ENCODE assay signal across 23 mouse cellular contexts in genomic region chr19:38011379-38011778, GRCm38 (mm10). TPM values are rescaled to one million over a fixed set of nuclear protein-coding genes. Genes with fewer than 3 reads are reported as not detected.
A peak's percentile ranks its signal among the peaks of the same experiment; 100 is the strongest.
DNase-seq lines count a peak whose midpoint lies in the region; ATAC-seq and TF ChIP-seq lines count a peak whose summit lies in the region.
"Had no signal": no experiment of that assay in that cellular context is flagged by ENCODE, and none has a peak within 500 bp of the region (broad histone marks: within the 10 kb centered on the region; RNA-seq: fewer than 3 reads in every experiment).

No protein-coding gene starts in this region.

- H3K27ac ChIP-seq in liver, adult 2 months (replicated peaks; ENCODE audit: insufficient read depth, low read depth, low read length): no peak overlapping the region
- no peak overlapping the region for H3K27ac ChIP-seq in liver, embryonic 12.5 days
- H3K27ac ChIP-seq in brown adipose tissue, adult 24 weeks (replicated peaks; ENCODE audit: low read depth, low read length): peak overlapping the region; percentile 72
- H3K27ac ChIP-seq in macrophage: peak overlapping the region; percentile 84
- no peak overlapping the region for H3K27ac ChIP-seq in neural tube, embryonic 15.5 days (replicated peaks)
- H3K27ac ChIP-seq in heart, embryonic 11.5 days (ENCODE audit: low read depth, low read length): no peak overlapping the region
- H3K27ac ChIP-seq: embryonic facial prominence, embryonic 13.5 days; forebrain, embryonic 15.5 days; gastrocnemius, adult 2 months; heart, embryonic 10.5 days; heart, embryonic 15.5 days; hindbrain, embryonic 13.5 days; intestine, embryonic 15.5 days had no signal

- H3K79me2 ChIP-seq in liver, adult 2 months (ENCODE audit: control insufficient read depth, insufficient read depth, low read length): no peaks in the 10 kb centered on the region
- peaks cover 72% of the 10 kb centered on the region for H3K79me2 ChIP-seq in macrophage (ENCODE audit: inconsistent target)

- TF ChIP-seq POLR2A in liver, adult 2 months (IDR thresholded peaks at IDR 0.05; ENCODE audit: extremely low read depth, insufficient read depth, low read length): no peak

- no peak overlapping the region for H3K9ac ChIP-seq in liver, adult 2 months (ENCODE audit: low read depth, low read length)
- no peak overlapping the region for H3K9ac ChIP-seq in liver, embryonic 12.5 days
- no peak overlapping the region for H3K9ac ChIP-seq in neural tube, embryonic 15.5 days (replicated peaks)
- no peak overlapping the region for H3K9ac ChIP-seq in heart, embryonic 11.5 days (ENCODE audit: low read depth, low read length)
- H3K9ac ChIP-seq: embryonic facial prominence, embryonic 13.5 days; forebrain, embryonic 15.5 days; heart, embryonic 15.5 days; hindbrain, embryonic 13.5 days; intestine, embryonic 15.5 days had no signal

- ATAC-seq in liver, embryonic 12.5 days: no peak
- ATAC-seq in neural tube, embryonic 15.5 days (ENCODE audit: low FRiP score): no peak
- no peak for ATAC-seq in heart, embryonic 11.5 days (replicated peaks; ENCODE audit: insufficient number of reproducible peaks, low FRiP score, low TSS enrichment)
- ATAC-seq: forebrain, embryonic 15.5 days; intestine, embryonic 15.5 days had no signal

- H3K4me3 ChIP-seq in liver, adult 2 months (ENCODE audit: insufficient read depth, low read depth, low read length): no peak overlapping the region
- no peak overlapping the region for H3K4me3 ChIP-seq in liver, embryonic 12.5 days
- no peak overlapping the region for H3K4me3 ChIP-seq in brown adipose tissue, adult 24 weeks (ENCODE audit: insufficient read depth, low read depth, low read length)
- no peak overlapping the region for H3K4me3 ChIP-seq in macrophage (ENCODE audit: inconsistent target)
- no peak overlapping the region for H3K4me3 ChIP-seq in neural tube, embryonic 15.5 days (replicated peaks)
- no peak overlapping the region for H3K4me3 ChIP-seq in heart, embryonic 11.5 days (ENCODE audit: low read depth, low read length)
- H3K4me3 ChIP-seq: embryonic facial prominence, embryonic 13.5 days; erythroblast, embryonic 14.5 days; forebrain, embryonic 15.5 days; gastrocnemius, adult 2 months; heart, embryonic 10.5 days; heart, embryonic 15.5 days; hindbrain, embryonic 13.5 days; intestine, embryonic 15.5 days had no signal

- peak; percentile 33 for DNase-seq in liver, adult 2 months (ENCODE audit: extremely low read depth, low read depth, low spot score)
- no peak for DNase-seq in left cerebral cortex, adult 9 months (ENCODE audit: low spot score in 2 of 2)
- DNase-seq: adrenal gland, postnatal 10 days; cerebellum, adult 18-20 months; cerebellum, adult 9-11 months; cerebellum, postnatal 36 days; gastrocnemius, adult 2 months; gastrocnemius, postnatal 36 days; heart, adult 18-20 months; heart, postnatal 14 days had no signal

- no peaks in the 10 kb centered on the region for H3K9me3 ChIP-seq in liver, embryonic 12.5 days (replicated peaks)
- H3K9me3 ChIP-seq in neural tube, embryonic 15.5 days (replicated peaks): no peaks in the 10 kb centered on the region
- no peaks in the 10 kb centered on the region for H3K9me3 ChIP-seq in heart, embryonic 11.5 days (replicated peaks; ENCODE audit: control insufficient read depth, low read length)
- H3K9me3 ChIP-seq: embryonic facial prominence, embryonic 13.5 days; forebrain, embryonic 15.5 days; heart, embryonic 10.5 days; heart, embryonic 15.5 days; hindbrain, embryonic 13.5 days; intestine, embryonic 15.5 days had no signal

- WGBS in liver, adult 2 months: 68% methylated on average over 1 of the region's 1 CpGs
- 42% methylated on average over 1 of the region's 1 CpGs for WGBS in liver, embryonic 12.5 days (ENCODE audit: insufficient replicate concordance)
- WGBS in macrophage (ENCODE audit: missing documents): 0% methylated on average over 1 of the region's 1 CpGs
- 85% methylated on average over 1 of the region's 1 CpGs for WGBS in neural tube, embryonic 15.5 days
- WGBS in heart, embryonic 11.5 days (ENCODE audit: insufficient replicate concordance): 49% methylated on average over 1 of the region's 1 CpGs

- no peak overlapping the region for H3K4me2 ChIP-seq in liver, embryonic 12.5 days
- no peak overlapping the region for H3K4me2 ChIP-seq in neural tube, embryonic 15.5 days
- no peak overlapping the region for H3K4me2 ChIP-seq in heart, embryonic 11.5 days
- H3K4me2 ChIP-seq: embryonic facial prominence, embryonic 13.5 days; forebrain, embryonic 15.5 days; heart, embryonic 15.5 days; hindbrain, embryonic 13.5 days; intestine, embryonic 15.5 days had no signal

- no peak for TF ChIP-seq CTCF in liver, adult 2 months (IDR thresholded peaks at IDR 0.05; ENCODE audit: low read depth, low read length)

- no peaks in the 10 kb centered on the region for H3K4me1 ChIP-seq in liver, adult 2 months (ENCODE audit: control insufficient read depth, insufficient read depth, low read length)
- no peaks in the 10 kb centered on the region for H3K4me1 ChIP-seq in liver, embryonic 12.5 days
- H3K4me1 ChIP-seq in brown adipose tissue, adult 24 weeks (ENCODE audit: control insufficient read depth, insufficient read depth, insufficient read length, low read length): peaks cover 4% of the 10 kb centered on the region
- H3K4me1 ChIP-seq in neural tube, embryonic 15.5 days: peaks cover 5% of the 10 kb centered on the region; the same call in 1 of the 2 replicates
- no peaks in the 10 kb centered on the region for H3K4me1 ChIP-seq in heart, embryonic 11.5 days (ENCODE audit: control insufficient read depth, insufficient read depth, low read length)

- no peaks in the 10 kb centered on the region for H3K36me3 ChIP-seq in liver, adult 2 months (ENCODE audit: control insufficient read depth, insufficient read depth, low read length)
- no peaks in the 10 kb centered on the region for H3K36me3 ChIP-seq in liver, embryonic 12.5 days
- H3K36me3 ChIP-seq in macrophage (ENCODE audit: inconsistent target): 0 out of 2 replicates have a peak, but pooled peaks cover 2% of the 10 kb centered on the region
- H3K36me3 ChIP-seq in neural tube, embryonic 15.5 days: no peaks in the 10 kb centered on the region
- H3K36me3 ChIP-seq in heart, embryonic 11.5 days (ENCODE audit: control insufficient read depth, insufficient read depth, low read length): no peaks in the 10 kb centered on the region
- H3K36me3 ChIP-seq: embryonic facial prominence, embryonic 13.5 days; forebrain, embryonic 15.5 days; heart, embryonic 10.5 days; heart, embryonic 15.5 days; hindbrain, embryonic 13.5 days; intestine, embryonic 15.5 days had no signal

- H3K27me3 ChIP-seq in liver, adult 2 months (ENCODE audit: control insufficient read depth, insufficient read depth, low read length): no peaks in the 10 kb centered on the region
- H3K27me3 ChIP-seq in liver, embryonic 12.5 days (replicated peaks): no peaks in the 10 kb centered on the region
- no peaks in the 10 kb centered on the region for H3K27me3 ChIP-seq in neural tube, embryonic 15.5 days (replicated peaks)
- H3K27me3 ChIP-seq in heart, embryonic 11.5 days (ENCODE audit: control insufficient read depth, insufficient read depth, low read length): no peaks in the 10 kb centered on the region
- H3K27me3 ChIP-seq: CH12.LX; embryonic facial prominence, embryonic 13.5 days; forebrain, embryonic 15.5 days; heart, embryonic 15.5 days; intestine, embryonic 15.5 days had no signal

RNA-seq across cellular contexts. Expression of gene Myof, which starts 32.0 kb away (rescaled TPM):
- 2.1 TPM in 2 replicates for total RNA-seq in liver, adult 2 months (2014; rRNA removed)
- 0.48 and 0.60 TPM in 2 replicates for polyA plus RNA-seq in liver, adult 2 months (2012; rRNA removed)
- 0.66 and 0.97 TPM in 2 replicates for polyA plus RNA-seq in liver, embryonic 12.5 days (2016; fragmentation: Nextera tagmentation; extraction: Ambion mirVana)
- 4.4 and 5.5 TPM in 2 replicates for polyA plus RNA-seq in brown adipose tissue, adult 24 weeks (2012; ENCODE audit: insufficient read depth, insufficient read length, missing spikeins)
- 100 to 1,000 TPM; 263 to 895 (median 496) TPM for total RNA-seq in macrophage (2018; cell fraction: chromatin; rRNA removed)
- total RNA-seq in macrophage (2018; cell fraction: cytosol; rRNA removed): 100 to 1,000 TPM; 124 to 277 (median 175) TPM
- total RNA-seq in macrophage (2018; cell fraction: nucleus; rRNA removed): 100 to 1,000 TPM; 215 to 589 (median 305) TPM
- 161 to 281 TPM (median 178 TPM) in 3 replicates for polyA plus RNA-seq in macrophage (2018)
- 2.0 and 3.6 TPM in 2 replicates for polyA plus RNA-seq in neural tube, embryonic 15.5 days (2015; fragmentation: Nextera tagmentation; extraction: Ambion mirVana)
- 7.4 and 8.5 TPM in 2 replicates for polyA plus RNA-seq in heart, embryonic 11.5 days (2014; fragmentation: Nextera tagmentation; extraction: Ambion mirVana)
- polyA plus RNA-seq: erythroblast, embryonic 14.5 days had no signal

RNA-seq across cellular contexts. Expression of gene Cep55, which starts 43.4 kb away (rescaled TPM):
- 0.18 and 0.60 TPM in 2 replicates for total RNA-seq in liver, adult 2 months (2014; rRNA removed)
- polyA plus RNA-seq in liver, adult 2 months (2012; rRNA removed): 0.05 TPM in 1 of 2 replicates, not detected in the other
- 8.6 and 9.6 TPM in 2 replicates for polyA plus RNA-seq in liver, embryonic 12.5 days (2016; fragmentation: Nextera tagmentation; extraction: Ambion mirVana)
- polyA plus RNA-seq in brown adipose tissue, adult 24 weeks (2012; ENCODE audit: insufficient read depth, insufficient read length, missing spikeins): not detected in 2 replicates
- 10 to 100 TPM in 1 of 26 experiments, 1 to 10 TPM in 21, under 1 TPM in 4; 0.52 to 12.2 (median 2.1) TPM for total RNA-seq in macrophage (2018; cell fraction: chromatin; rRNA removed)
- 1 to 10 TPM in 23 of 26 experiments, under 1 TPM in 3; 0.82 to 5.8 (median 1.9) TPM for total RNA-seq in macrophage (2018; cell fraction: cytosol; rRNA removed)
- 10 to 100 TPM in 1 of 26 experiments, 1 to 10 TPM in 19, under 1 TPM in 6; 0.47 to 11.5 (median 1.6) TPM for total RNA-seq in macrophage (2018; cell fraction: nucleus; rRNA removed)
- polyA plus RNA-seq in macrophage (2018): 0.91 to 8.9 TPM (median 6.7 TPM) in 3 replicates
- polyA plus RNA-seq in neural tube, embryonic 15.5 days (2015; fragmentation: Nextera tagmentation; extraction: Ambion mirVana): 3.6 and 9.9 TPM in 2 replicates
- polyA plus RNA-seq in heart, embryonic 11.5 days (2014; fragmentation: Nextera tagmentation; extraction: Ambion mirVana): 28.1 and 30.5 TPM in 2 replicates
- total RNA-seq: gastrocnemius, adult 2 months had no signal
- polyA plus RNA-seq: erythroblast, embryonic 14.5 days had no signal

Comparison
In these comparisons a context has a peak if more than half of its experiments do, and no peak if none do; other contexts are left out.
1. H3K27ac ChIP-seq: peak in brown adipose tissue, adult 24 weeks (single experiment) and macrophage (single experiment); none in liver, adult 2 months (single experiment), liver, embryonic 12.5 days (single experiment), neural tube, embryonic 15.5 days (single experiment) and heart, embryonic 11.5 days (single experiment).
2. RNA of gene Myof, which starts 32.0 kb away (polyA plus RNA-seq): 161 to 281 TPM in macrophage; 7.4 to 8.5 TPM in heart, embryonic 11.5 days, 4.4 to 5.5 TPM in brown adipose tissue, adult 24 weeks, 2.0 to 3.6 TPM in neural tube, embryonic 15.5 days, 0.66 to 0.97 TPM in liver, embryonic 12.5 days and 0.48 to 0.60 TPM in liver, adult 2 months; every median in the first group is over 10 times any median in the second.